Mouse (Mus musculus) G1E (cell line): ENCODE measurements around the gene Qrich2.

Experiments
- CTCF ChIP-seq: IDR thresholded peaks from 2 replicates; pipeline ENCODE4 v1.5.1; 2012; ENCODE audit warnings: low read depth, low read length, inconsistent platforms, mixed read lengths
- GATA1 ChIP-seq: IDR thresholded peaks from 2 replicates; pipeline ENCODE4 v1.6.1; 2012; ENCODE audit warnings: borderline replicate concordance, low read length, inconsistent platforms, mixed read lengths
- GATA2 ChIP-seq: IDR thresholded peaks from 2 replicates; pipeline ENCODE4 v1.6.1; 2012; ENCODE audit warnings: low read depth, low read length, inconsistent platforms, borderline replicate concordance
- POLR2AphosphoS5 ChIP-seq: IDR thresholded peaks from 2 replicates; pipeline ENCODE4 v1.6.1; 2012; ENCODE audit warnings: low read depth, low read length, inconsistent platforms; ENCODE audit not compliant: insufficient replicate concordance
- TAL1 ChIP-seq: conservative IDR thresholded peaks from 2 replicates; pipeline ENCODE4 v1.6.1; 2012; ENCODE audit warnings: low read depth, low read length, inconsistent platforms, mixed read lengths

DNA sequence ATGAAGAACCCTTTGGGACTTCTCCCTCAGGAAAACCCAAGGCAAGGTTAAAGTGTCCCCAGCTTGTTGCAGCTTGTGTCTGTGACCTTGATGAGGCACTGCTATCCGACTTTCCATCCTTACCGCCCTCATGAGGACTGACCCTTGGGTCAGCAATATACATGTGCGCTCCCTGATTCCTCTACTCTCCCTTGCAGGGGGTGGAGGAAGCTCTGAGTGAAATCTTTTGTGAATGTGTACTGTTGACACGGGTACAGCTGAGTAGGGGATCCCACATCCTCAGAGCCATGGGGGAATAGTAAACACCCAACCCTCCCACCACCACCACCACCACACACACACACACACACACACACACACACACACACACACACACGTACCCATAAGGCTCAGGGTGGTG is 2.7 kb downstream of the Qrich2 start:
- no peak for TF ChIP-seq CTCF
- TF ChIP-seq TAL1: no peak
- TF ChIP-seq GATA1: no peak
- no peak for TF ChIP-seq POLR2AphosphoS5
- TF ChIP-seq GATA2: no peak
